Mouse (Mus musculus) heart, postnatal 0 days (tissue): ENCODE data around the gene Frmd6.

ENCODE experiments used
- CTCF ChIP-seq: IDR thresholded peaks from 2 replicates; pipeline ENCODE4 v1.5.1; 2016; ENCODE audit warnings: antibody characterized with exemption, control low read depth, low read depth
- EP300 ChIP-seq: IDR thresholded peaks from 2 replicates; pipeline ENCODE4 v1.6.1; 2016; ENCODE audit warnings: antibody characterized with exemption, low read depth

DNA sequence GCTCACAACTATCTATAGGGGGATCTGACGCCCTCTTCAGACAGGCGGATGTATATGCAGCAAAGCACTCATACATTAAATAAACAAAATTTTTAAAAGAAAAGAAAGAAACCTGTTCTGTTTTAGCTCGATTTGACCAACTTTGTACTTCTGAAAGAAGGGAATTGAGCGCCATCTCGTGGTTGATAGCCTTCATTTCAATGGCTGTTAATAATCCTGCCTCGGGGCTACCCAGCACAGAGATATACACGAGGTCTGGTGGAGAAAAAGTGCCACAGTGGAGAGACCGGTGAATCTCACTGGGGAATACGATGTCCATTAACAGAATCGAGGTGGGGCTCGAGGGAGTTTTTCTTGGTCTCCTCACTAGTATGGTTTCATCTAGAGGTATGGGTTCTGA is 89.1 kb downstream of the Frmd6 start:
- TF ChIP-seq CTCF (peak; percentile 62), EP300 (no peak)
